Mouse (Mus musculus) adrenal gland, postnatal 25 days (tissue): ENCODE results near the gene Cox5a. TPM values are rescaled to one million over a fixed set of nuclear protein-coding genes. Genes with fewer than 3 reads are reported as not detected.

Source experiments
- DNase-seq: peaks from one replicate; pipeline ENCODE4 v3.0.0; 2021; ENCODE audit warnings: mixed read lengths
- total RNA-seq: library from RNA; stranded (reverse); gene quantifications from 2 replicates; pipeline ENCODE4 v1.2.3, GENCODE M21; 2021

The Cox5a gene
- total RNA-seq, 1 experiment from 2014 or later, result 410 TPM

- DNase-seq, result no peak
Measured at GRCm38 (mm10) chr9:57562896-57563372, 41.9 kb downstream of the Cox5a start.

GRCm38 (mm10) chr9:57564609-57565008 lies 43.5 kb downstream of the Cox5a start:
- DNase-seq, result no peak

GRCm38 (mm10) chr9:57565741-57566221 lies 44.7 kb downstream of the Cox5a start:
- no peak for DNase-seq

DNA sequence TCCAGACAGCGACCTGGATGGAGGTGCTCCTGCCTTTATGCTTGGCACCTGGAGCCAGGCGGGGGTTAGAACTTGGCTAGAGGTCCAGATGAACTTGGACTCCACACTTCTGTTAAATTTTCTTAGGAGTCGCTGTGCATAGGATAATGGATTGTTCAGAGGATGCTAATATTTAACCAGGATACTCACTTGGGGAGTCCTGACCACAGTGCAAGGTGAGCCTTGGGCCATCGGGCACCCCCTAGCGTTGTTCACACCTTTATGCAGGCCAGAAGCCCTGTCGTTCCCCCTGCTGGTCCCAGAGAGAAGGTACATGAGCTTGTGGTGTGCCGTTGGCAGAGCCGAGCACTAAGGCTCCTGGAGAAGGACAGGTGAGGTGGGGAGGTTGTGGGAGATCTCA lies 45.8 kb downstream of the Cox5a start:
- DNase-seq, result no peak

DNA sequence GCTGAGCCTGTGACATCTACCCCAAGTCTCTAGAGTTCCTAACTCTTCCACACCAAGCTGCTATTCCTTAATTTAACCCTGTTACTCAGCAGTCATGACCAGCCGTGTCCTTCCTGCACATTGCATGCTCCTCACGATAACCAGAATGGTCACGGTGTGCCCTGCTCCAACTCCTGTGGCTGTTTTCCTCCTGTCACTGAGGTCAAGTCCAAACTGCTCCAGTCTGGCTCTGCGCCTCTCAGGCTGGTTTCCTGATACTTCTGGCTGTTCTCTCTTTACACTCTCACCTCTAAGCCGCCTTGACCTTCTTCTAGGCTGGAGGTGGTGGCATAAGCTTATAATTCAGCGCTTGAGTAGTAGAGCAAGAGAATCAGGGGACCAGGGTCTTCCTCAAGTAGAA lies 47.4 kb downstream of the Cox5a start:
- DNase-seq, result no peak

- DNase-seq, result no peak
Measured at GRCm38 (mm10) chr9:57574397-57574796, 53.3 kb downstream of the Cox5a start.

DNA sequence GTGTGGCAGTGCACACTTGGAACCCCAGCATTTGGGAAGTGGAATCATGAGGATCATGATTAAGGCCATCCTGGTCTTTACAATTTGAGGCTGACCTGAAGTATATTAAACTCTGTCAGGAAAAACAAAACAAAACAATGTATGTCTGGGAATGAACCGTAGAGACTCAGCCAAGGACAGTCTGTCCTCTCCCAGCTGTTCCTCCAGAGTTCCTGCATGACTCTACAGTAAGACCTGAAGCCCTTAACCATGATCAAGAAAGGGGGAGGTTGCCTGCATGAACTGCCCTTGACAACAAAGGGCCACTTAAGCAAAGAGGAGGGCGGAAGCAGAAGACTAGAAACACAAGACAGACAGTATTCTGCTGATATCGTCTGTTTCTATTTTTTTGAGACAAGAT lies 54.5 kb downstream of the Cox5a start:
- no peak for DNase-seq

- no peak for DNase-seq
Measured at GRCm38 (mm10) chr9:57577144-57577849, 56.2 kb downstream of the Cox5a start.

Other genes starting within 250 kb of the Cox5a start
- 17.4 and 31.5 TPM in 2 replicates for gene Ppcdc, start 81.2 kb upstream of the Cox5a start, total RNA-seq
- 10.8 and 14.4 TPM in 2 replicates for gene Scamp5, start 53.2 kb upstream of the Cox5a start, total RNA-seq
- 5.0 and 6.5 TPM in 2 replicates for gene Rpp25, start 17.2 kb upstream of the Cox5a start, total RNA-seq
- gene Fam219b, start 16.3 kb downstream of the Cox5a start, total RNA-seq, result 25.2 and 29.2 TPM in 2 replicates
- gene Mpi, start 31.5 kb downstream of the Cox5a start, total RNA-seq, result 37.2 and 46.9 TPM in 2 replicates
- 54.6 and 67.0 TPM in 2 replicates for gene Scamp2, start 39.7 kb downstream of the Cox5a start, total RNA-seq
- gene Ulk3, start 68.2 kb downstream of the Cox5a start, total RNA-seq, result 18.3 and 27.5 TPM in 2 replicates
- not detected in 2 replicates for gene Cplx3, start 85.0 kb downstream of the Cox5a start, total RNA-seq
- not detected in 2 replicates for gene Lman1l, start 99.5 kb downstream of the Cox5a start, total RNA-seq
- 70.4 and 105 TPM in 2 replicates for gene Csk, start 132.4 kb downstream of the Cox5a start, total RNA-seq
- 5.5 TPM in 1 of 2 replicates, not detected in the other for gene Cyp1a2, start 162.4 kb downstream of the Cox5a start, total RNA-seq
- 0.12 and 0.57 TPM in 2 replicates for gene Cyp1a1, start 166.7 kb downstream of the Cox5a start, total RNA-seq
- gene Edc3, start 187.3 kb downstream of the Cox5a start, total RNA-seq, result 10.5 and 11.2 TPM in 2 replicates
- 71.1 and 91.1 TPM in 2 replicates for gene Clk3, start 244.6 kb downstream of the Cox5a start, total RNA-seq